Mouse (Mus musculus): ENCODE measurements around the gene Spata21. TPM values are rescaled to one million over a fixed set of nuclear protein-coding genes. Genes with fewer than 3 reads are reported as not detected.

Spata21 gene
- polyA plus RNA-seq (2014; fragmentation: Illumina TruSeq; extraction: RNeasy Lipid Tissue Mini Kit (QIAGEN cat#74804); ENCODE audit: low read depth, low replicate concordance): not detected

GRCm38 (mm10) chr4:141088033-141088432 lies at the start of gene Spata21:
Gene Spata21, plus strand, starts transcription at chr4:141088333.

GRCm38 (mm10) chr4:141060426-141061301 lies 27.5 kb upstream of the Spata21 start, which contains the start of gene Crocc:
Gene Crocc, minus strand, starts transcription at chr4:141060550.

DNA sequence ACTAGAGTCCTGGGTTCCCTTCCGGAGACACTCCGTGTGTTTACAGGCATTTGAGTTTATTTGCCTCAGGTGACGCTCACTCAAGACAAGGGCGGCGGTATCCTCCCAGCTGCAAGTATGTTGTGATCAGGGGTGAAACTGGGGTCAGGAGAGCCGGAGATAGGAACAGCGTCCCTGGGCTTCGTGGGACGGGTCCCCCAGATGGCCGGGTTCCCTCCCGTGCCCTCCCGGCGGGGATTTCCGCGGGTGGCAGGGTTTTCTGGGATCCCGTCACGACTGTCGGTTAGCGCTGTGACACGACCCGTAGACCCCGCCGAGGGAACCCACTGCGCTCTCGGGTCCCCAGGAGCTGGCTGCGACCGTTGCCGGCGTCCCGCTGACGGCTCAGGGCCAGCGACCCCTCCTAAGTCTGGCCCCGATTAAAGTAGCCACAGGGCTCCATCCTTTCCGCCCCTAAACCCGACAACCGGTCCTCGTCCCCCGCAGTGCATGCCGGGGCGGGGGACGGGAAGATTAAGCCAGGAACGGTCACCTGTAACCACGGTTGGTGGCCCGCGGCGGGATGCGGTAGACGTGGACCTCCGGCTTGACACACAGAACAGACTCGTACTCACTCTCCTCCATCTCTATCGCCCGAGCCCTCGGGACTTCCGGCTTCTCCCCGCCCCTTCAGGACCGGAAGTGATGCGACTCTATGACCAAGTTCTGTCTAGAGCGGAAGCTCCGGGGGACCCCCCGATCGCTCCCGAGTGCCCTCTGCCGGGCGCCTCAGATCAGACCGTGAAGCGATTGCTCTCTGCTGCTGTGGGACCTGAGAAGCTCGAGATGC lies 10.2 kb upstream of the Spata21 start, which contains the start of gene Necap2:
Necap2 (minus strand) TSS at position 677 of the 829 bp plus-strand sequence.

DNA sequence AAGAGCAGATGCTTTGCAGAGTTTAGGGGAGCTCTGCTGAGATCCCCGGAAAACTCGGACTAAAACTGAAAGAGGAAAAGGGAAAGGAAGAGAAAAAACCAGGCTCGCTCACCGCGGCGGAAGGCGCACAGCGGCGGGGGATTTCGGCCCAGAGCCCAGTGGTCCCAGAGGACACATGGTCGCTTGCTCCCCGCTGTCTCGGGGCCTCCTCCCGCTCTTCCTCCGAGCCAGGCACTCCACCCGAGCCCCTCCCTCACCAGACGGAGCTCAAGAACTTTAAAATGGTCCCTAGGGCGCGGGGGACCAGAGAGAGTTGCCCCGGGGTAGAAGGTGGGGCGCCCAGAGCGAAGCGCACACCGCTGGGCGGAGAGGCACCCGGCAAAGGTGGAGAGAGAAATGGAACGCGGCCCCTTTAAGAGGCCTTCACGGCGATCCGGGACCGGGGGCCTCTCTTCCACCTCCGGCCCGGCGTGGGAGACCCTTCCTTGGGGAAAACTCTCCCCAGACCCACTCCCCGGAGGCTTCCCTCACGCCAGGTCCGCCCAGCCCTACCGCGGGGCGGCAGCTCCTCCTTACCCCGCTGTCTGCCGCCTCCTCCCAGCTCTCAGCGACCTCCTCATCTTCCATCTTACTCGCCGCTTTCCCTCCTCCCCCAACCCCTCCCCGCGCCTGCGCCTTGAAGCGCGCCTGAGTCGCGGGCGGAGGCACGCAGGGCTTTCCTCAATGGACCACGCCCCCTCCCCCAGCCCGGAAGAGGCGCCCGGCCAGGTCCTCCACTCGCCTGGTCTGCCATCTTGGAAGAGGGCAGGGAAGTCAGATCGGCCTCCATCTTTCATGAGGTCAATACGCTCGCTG lies 51.2 kb downstream of the Spata21 start, which contains the start of gene Szrd1:
Szrd1 (minus strand) TSS at position 660 of the 855 bp plus-strand sequence.

GRCm38 (mm10) chr4:141147112-141148008 lies 59.2 kb downstream of the Spata21 start, which contains the start of gene Fbxo42:
Gene Fbxo42, plus strand, starts transcription at chr4:141147913.

Other genes with a start within 250 kb of the Spata21 start
- gene Padi1, start 242.6 kb upstream of the Spata21 start, polyA plus RNA-seq (2014; fragmentation: Illumina TruSeq; extraction: RNeasy Lipid Tissue Mini Kit (QIAGEN cat#74804); ENCODE audit: low read depth, low replicate concordance): not detected
- 0.13 TPM for gene Padi2, start 182.0 kb upstream of the Spata21 start, polyA plus RNA-seq (2014; fragmentation: Illumina TruSeq; extraction: RNeasy Lipid Tissue Mini Kit (QIAGEN cat#74804); ENCODE audit: low read depth, low replicate concordance)
- 107 TPM for gene Sdhb, start 127.1 kb upstream of the Spata21 start, polyA plus RNA-seq (2014; fragmentation: Illumina TruSeq; extraction: RNeasy Lipid Tissue Mini Kit (QIAGEN cat#74804); ENCODE audit: low read depth, low replicate concordance)
- gene Atp13a2, start 101.5 kb upstream of the Spata21 start, polyA plus RNA-seq (2014; fragmentation: Illumina TruSeq; extraction: RNeasy Lipid Tissue Mini Kit (QIAGEN cat#74804); ENCODE audit: low read depth, low replicate concordance): 0.82 TPM
- gene Mfap2, start 77.9 kb upstream of the Spata21 start, polyA plus RNA-seq (2014; fragmentation: Illumina TruSeq; extraction: RNeasy Lipid Tissue Mini Kit (QIAGEN cat#74804); ENCODE audit: low read depth, low replicate concordance): not detected
- not detected for gene Crocc, start 27.8 kb upstream of the Spata21 start, polyA plus RNA-seq (2014; fragmentation: Illumina TruSeq; extraction: RNeasy Lipid Tissue Mini Kit (QIAGEN cat#74804); ENCODE audit: low read depth, low replicate concordance)
- gene Necap2, start 10.0 kb upstream of the Spata21 start, polyA plus RNA-seq (2014; fragmentation: Illumina TruSeq; extraction: RNeasy Lipid Tissue Mini Kit (QIAGEN cat#74804); ENCODE audit: low read depth, low replicate concordance): 2.8 TPM
- gene Szrd1, start 51.4 kb downstream of the Spata21 start, polyA plus RNA-seq (2014; fragmentation: Illumina TruSeq; extraction: RNeasy Lipid Tissue Mini Kit (QIAGEN cat#74804); ENCODE audit: low read depth, low replicate concordance): 14.6 TPM
- 2.1 TPM for gene Fbxo42, start 59.6 kb downstream of the Spata21 start, polyA plus RNA-seq (2014; fragmentation: Illumina TruSeq; extraction: RNeasy Lipid Tissue Mini Kit (QIAGEN cat#74804); ENCODE audit: low read depth, low replicate concordance)
- gene Rsg1, start 125.6 kb downstream of the Spata21 start, polyA plus RNA-seq (2014; fragmentation: Illumina TruSeq; extraction: RNeasy Lipid Tissue Mini Kit (QIAGEN cat#74804); ENCODE audit: low read depth, low replicate concordance): not detected
- 4.2 TPM for gene Arhgef19, start 151.2 kb downstream of the Spata21 start, polyA plus RNA-seq (2014; fragmentation: Illumina TruSeq; extraction: RNeasy Lipid Tissue Mini Kit (QIAGEN cat#74804); ENCODE audit: low read depth, low replicate concordance)
- gene Epha2, start 212.9 kb downstream of the Spata21 start, polyA plus RNA-seq (2014; fragmentation: Illumina TruSeq; extraction: RNeasy Lipid Tissue Mini Kit (QIAGEN cat#74804); ENCODE audit: low read depth, low replicate concordance): 0.74 TPM